8 mouse cellular contexts compared by ENCODE assay signal in the genomic region with DNA sequence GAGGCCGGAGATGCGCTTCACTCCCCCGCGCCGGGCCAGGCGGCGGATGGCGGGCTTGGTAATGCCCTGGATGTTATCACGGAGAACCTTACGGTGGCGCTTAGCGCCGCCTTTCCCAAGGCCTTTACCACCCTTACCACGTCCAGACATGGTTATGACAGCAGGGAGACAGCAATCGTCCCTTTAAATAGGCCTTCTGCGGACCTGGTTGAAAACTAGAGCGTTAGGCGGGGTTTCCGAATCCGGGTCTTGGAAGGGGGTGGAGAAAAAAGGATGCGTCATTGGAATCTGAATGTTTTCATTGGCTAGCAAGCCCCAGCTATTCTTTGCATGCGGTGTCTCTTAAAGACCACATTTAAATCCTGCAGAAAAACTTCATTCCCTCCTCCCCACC. TPM values are rescaled to one million over a fixed set of nuclear protein-coding genes. Genes with fewer than 3 reads are reported as not detected.
DNase-seq lines count a peak whose midpoint lies in the region; ATAC-seq and TF ChIP-seq lines count a peak whose summit lies in the region.

A gene (minus strand): TSS at position 155 of the 394 bp plus-strand sequence.

- peak within 1 kb of the TSS; percentile 68 for H3K4me3 ChIP-seq in E14TG2a.4 (replicated peaks; ENCODE audit: low read length)
- peak within 1 kb of the TSS; percentile 48 for H3K4me3 ChIP-seq in forebrain, embryonic 12.5 days (replicated peaks)
- H3K4me3 ChIP-seq in heart, postnatal 0 days (ENCODE audit: low read depth, low read length): peak within 1 kb of the TSS; percentile 50
- peak within 1 kb of the TSS; percentile 60 for H3K4me3 ChIP-seq in liver, embryonic 16.5 days (ENCODE audit: low read depth, low read length)
- H3K4me3 ChIP-seq in neural tube, embryonic 13.5 days: peak within 1 kb of the TSS; percentile 45
- H3K4me3 ChIP-seq in testis, adult 2 months (ENCODE audit: control insufficient read depth, low read depth, low read length): peak within 1 kb of the TSS; percentile 89

- H3K4me2 ChIP-seq in forebrain, embryonic 12.5 days: peak within 1 kb of the TSS; percentile 73
- peak within 1 kb of the TSS; percentile 79 for H3K4me2 ChIP-seq in heart, postnatal 0 days (ENCODE audit: low read depth, low read length)
- H3K4me2 ChIP-seq in liver, embryonic 16.5 days (ENCODE audit: low read depth, low read length): peak within 1 kb of the TSS; percentile 71
- H3K4me2 ChIP-seq in neural tube, embryonic 13.5 days: peak within 1 kb of the TSS; percentile 73

- peaks cover 6% of the 10 kb centered on the region; the same call in 1 of the 2 replicates for H3K27me3 ChIP-seq in E14TG2a.4 (ENCODE audit: insufficient read depth, low read length)
- no peaks in the 10 kb centered on the region for H3K27me3 ChIP-seq in forebrain, embryonic 12.5 days
- H3K27me3 ChIP-seq in heart, postnatal 0 days (ENCODE audit: control insufficient read depth, insufficient read depth, low read length): no peaks in the 10 kb centered on the region
- no peaks in the 10 kb centered on the region for H3K27me3 ChIP-seq in liver, embryonic 16.5 days (ENCODE audit: control insufficient read depth, insufficient read depth, low read depth, low read length)
- no peaks in the 10 kb centered on the region; the same call in 1 of the 2 replicates for H3K27me3 ChIP-seq in neural tube, embryonic 13.5 days
- no peaks in the 10 kb centered on the region for H3K27me3 ChIP-seq in testis, adult 2 months (ENCODE audit: control insufficient read depth, insufficient read depth, low read length)

- H3K36me3 ChIP-seq in E14TG2a.4 (ENCODE audit: insufficient read depth, low read length): no peaks in the 10 kb centered on the region
- no peaks in the 10 kb centered on the region for H3K36me3 ChIP-seq in forebrain, embryonic 12.5 days (replicated peaks)
- H3K36me3 ChIP-seq in heart, postnatal 0 days (replicated peaks; ENCODE audit: control insufficient read depth, insufficient read depth, low read length): no peaks in the 10 kb centered on the region
- H3K36me3 ChIP-seq in liver, embryonic 16.5 days (ENCODE audit: control insufficient read depth, insufficient read depth): no peaks in the 10 kb centered on the region
- no peaks in the 10 kb centered on the region for H3K36me3 ChIP-seq in neural tube, embryonic 13.5 days
- H3K36me3 ChIP-seq in testis, adult 2 months (ENCODE audit: control insufficient read depth, insufficient read depth, low read length): no peaks in the 10 kb centered on the region

- 0% methylated on average over 22 of the region's 22 CpGs for WGBS in forebrain, embryonic 12.5 days
- WGBS in heart, postnatal 0 days: 0% methylated on average over 16 of the region's 22 CpGs
- WGBS in liver, embryonic 16.5 days (ENCODE audit: insufficient replicate concordance): 0% methylated on average over 20 of the region's 22 CpGs
- under 1% methylated on average over 22 of the region's 22 CpGs for WGBS in neural tube, embryonic 13.5 days

- peaks cover 29% of the 10 kb centered on the region for H3K4me1 ChIP-seq in E14TG2a.4 (replicated peaks; ENCODE audit: low read depth, low read length)
- H3K4me1 ChIP-seq in forebrain, embryonic 12.5 days: 0 out of 2 replicates have a peak, but pooled peaks cover 9% of the 10 kb centered on the region
- H3K4me1 ChIP-seq in heart, postnatal 0 days (ENCODE audit: control insufficient read depth, insufficient read depth): 0 out of 2 replicates have a peak, but pooled peaks cover 6% of the 10 kb centered on the region
- peaks cover 24% of the 10 kb centered on the region for H3K4me1 ChIP-seq in liver, embryonic 16.5 days (ENCODE audit: control insufficient read depth, low read depth, low read length)
- H3K4me1 ChIP-seq in neural tube, embryonic 13.5 days (replicated peaks): peaks cover 14% of the 10 kb centered on the region
- peaks cover 13% of the 10 kb centered on the region for H3K4me1 ChIP-seq in testis, adult 2 months (ENCODE audit: control insufficient read depth, insufficient read depth, low read length)

- H3K9me3 ChIP-seq in E14TG2a.4 (ENCODE audit: low read length): no peaks in the 10 kb centered on the region
- no peaks in the 10 kb centered on the region for H3K9me3 ChIP-seq in forebrain, embryonic 12.5 days
- H3K9me3 ChIP-seq in heart, postnatal 0 days (replicated peaks; ENCODE audit: control insufficient read depth, low read length): no peaks in the 10 kb centered on the region
- H3K9me3 ChIP-seq in liver, embryonic 16.5 days (replicated peaks; ENCODE audit: control insufficient read depth, low read length): no peaks in the 10 kb centered on the region
- H3K9me3 ChIP-seq in neural tube, embryonic 13.5 days: no peaks in the 10 kb centered on the region

- DNase-seq in c-Kit-positive CD71-positive TER-119-positive erythroid progenitor cells, embryonic 14.5 days (ENCODE audit: low spot score): peak; percentile 100
- peak; percentile 99 for DNase-seq in heart, postnatal 0 days (ENCODE audit: low spot score)
- peak; percentile 97 to 98 for DNase-seq in kidney, postnatal 4 days

- TF ChIP-seq POLR2A in testis, adult 2 months (IDR thresholded peaks at IDR 0.05; ENCODE audit: control insufficient read depth, low read depth, low read length): peak; percentile 100

- peak; percentile 98 for TF ChIP-seq EP300 in heart, postnatal 0 days (IDR thresholded peaks at IDR 0.05; ENCODE audit: low read depth)

- no peak for TF ChIP-seq CTCF in E14TG2a.4 (conservative IDR thresholded peaks at IDR 0.05; ENCODE audit: low read length)
- no peak for TF ChIP-seq CTCF in heart, postnatal 0 days (IDR thresholded peaks at IDR 0.05; ENCODE audit: low read depth)
- TF ChIP-seq CTCF in testis, adult 2 months (IDR thresholded peaks at IDR 0.05; ENCODE audit: control insufficient read depth, insufficient read depth, insufficient replicate concordance, low read depth, low read length): no peak

- peak; percentile 96 for ATAC-seq in forebrain, embryonic 12.5 days (ENCODE audit: low FRiP score)
- peak; percentile 93 for ATAC-seq in heart, postnatal 0 days (ENCODE audit: insufficient read depth, low read depth)
- ATAC-seq in liver, embryonic 16.5 days (ENCODE audit: low read depth): peak; percentile 91
- ATAC-seq in neural tube, embryonic 13.5 days (ENCODE audit: low read depth): peak; percentile 97

- H3K9ac ChIP-seq in forebrain, embryonic 12.5 days: peak within 1 kb of the TSS; percentile 59
- peak within 1 kb of the TSS; percentile 65 for H3K9ac ChIP-seq in heart, postnatal 0 days (replicated peaks; ENCODE audit: low read depth, low read length)
- peak within 1 kb of the TSS; percentile 75 for H3K9ac ChIP-seq in liver, embryonic 16.5 days (ENCODE audit: low read depth, low read length)
- H3K9ac ChIP-seq in neural tube, embryonic 13.5 days: peak within 1 kb of the TSS; percentile 71

- H3K27ac ChIP-seq in forebrain, embryonic 12.5 days: peak within 1 kb of the TSS; percentile 96
- peak within 1 kb of the TSS; percentile 92 for H3K27ac ChIP-seq in heart, postnatal 0 days (ENCODE audit: low read depth)
- peak within 1 kb of the TSS; percentile 98 for H3K27ac ChIP-seq in liver, embryonic 16.5 days (ENCODE audit: low read length)
- H3K27ac ChIP-seq in neural tube, embryonic 13.5 days (replicated peaks): peak within 1 kb of the TSS; percentile 92
- peak within 1 kb of the TSS; percentile 89 for H3K27ac ChIP-seq in testis, adult 2 months (ENCODE audit: control insufficient read depth, insufficient read depth, low read depth, low read length)

RNA-seq across cellular contexts. Expression of the gene that starts here (rescaled TPM):
- polyA plus RNA-seq in forebrain, embryonic 12.5 days (2016; fragmentation: Nextera tagmentation; extraction: Ambion mirVana): 6.1 and 9.8 TPM in 2 replicates
- 1,145 and 1,607 TPM in 2 replicates for total RNA-seq in heart, postnatal 0 days (2014; rRNA removed; ENCODE audit: low replicate concordance)
- polyA plus RNA-seq in heart, postnatal 0 days (2015; fragmentation: Nextera tagmentation; extraction: Ambion mirVana): 1.5 and 1.7 TPM in 2 replicates
- 6.3 and 8.9 TPM in 2 replicates for polyA plus RNA-seq in liver, embryonic 16.5 days (2015; fragmentation: Nextera tagmentation; extraction: Ambion mirVana)
- polyA plus RNA-seq in neural tube, embryonic 13.5 days (2015; fragmentation: Nextera tagmentation; extraction: Ambion mirVana): 2.3 and 2.5 TPM in 2 replicates
- polyA plus RNA-seq in testis, adult 2 months (2012; rRNA removed): 20.1 and 20.6 TPM in 2 replicates

Comparison
In these comparisons a context has a peak if more than half of its experiments do, and no peak if none do; other contexts are left out.
1. Peak in every context shown above with its lines: DNase-seq, ATAC-seq, H3K4me3 ChIP-seq and H3K27ac ChIP-seq.